Mouse (Mus musculus) hindbrain, postnatal 0 days (tissue): ENCODE results near the gene Gm10577. TPM values are rescaled to one million over a fixed set of nuclear protein-coding genes. Genes with fewer than 3 reads are reported as not detected.

ENCODE experiments used
- ATAC-seq: fragments of 200-750 bp; cut with Nextera tagmentation; 2 replicates; pipeline ENCODE4 v1.8.0; 2017; ENCODE audit warnings: mild to moderate bottlenecking, moderate TSS enrichment, moderate library complexity
- DNase-seq: peaks from one replicate; pipeline ENCODE4 v3.0.0-alpha.2; 2015; ENCODE audit warnings: low spot score
- H3K27ac ChIP-seq: fragments of 300-500 bp; sonication (generic); 2 replicates; pipeline ENCODE4 v1.5.1; 2014; ENCODE audit warnings: mild to moderate bottlenecking
- H3K27me3 ChIP-seq: fragments of 300-500 bp; sonication (generic); 2 replicates; pipeline ENCODE4 v1.6.1; 2014; ENCODE audit warnings: low read length, mixed read lengths; ENCODE audit not compliant: insufficient read depth
- H3K36me3 ChIP-seq: fragments of 300-500 bp; sonication (generic); 2 replicates; pipeline ENCODE4 v1.6.1; 2014; ENCODE audit warnings: low read length, mixed read lengths; ENCODE audit not compliant: insufficient read depth
- H3K4me1 ChIP-seq: fragments of 300-500 bp; sonication (generic); 2 replicates; pipeline ENCODE4 v1.6.1; 2014; ENCODE audit warnings: antibody characterized with exemption, low read length, mixed read lengths; ENCODE audit not compliant: insufficient read depth
- H3K4me2 ChIP-seq: fragments of 300-500 bp; sonication (generic); 2 replicates; pipeline ENCODE4 v1.6.1; 2014; ENCODE audit warnings: low read depth, mild to moderate bottlenecking, low read length, moderate library complexity, mixed read lengths
- H3K4me3 ChIP-seq: fragments of 300-500 bp; sonication (generic); 2 replicates; pipeline ENCODE4 v1.5.1; 2014; ENCODE audit warnings: low read length
- H3K9ac ChIP-seq: fragments of 300-500 bp; sonication (generic); replicated peaks from 2 replicates; pipeline ENCODE4 v1.6.1; 2014; ENCODE audit warnings: mild to moderate bottlenecking, low read length, moderate library complexity, mixed read lengths
- H3K9me3 ChIP-seq: fragments of 300-500 bp; sonication (generic); 2 replicates; pipeline ENCODE4 v1.6.1; 2016; ENCODE audit warnings: low read length, mixed read lengths
- CTCF ChIP-seq: IDR thresholded peaks from 2 replicates; pipeline ENCODE4 v1.5.1; 2016; ENCODE audit warnings: antibody characterized with exemption, control low read depth, low read depth
- WGBS: fragments of 180-500 bp; shearing (Covaris S2); extraction: QIAGEN DNeasy Blood & Tissue Kit; methylation state at CpG from one replicate; pipeline ENCODE4 v1.1.7; 2014; 5-methylcytosine and 5-hydroxymethylcytosine counted together
- polyA plus RNA-seq: library from polyadenylated mRNA; unstranded; fragments of >200 nt; fragmentation: Nextera tagmentation; extraction: Ambion mirVana; gene quantifications from 2 replicates; pipeline ENCODE4 v1.2.1, GENCODE M21; 2015
- total RNA-seq: library from RNA; depleted of rRNA; stranded (reverse); fragments of >200 nt; gene quantifications from 2 replicates; pipeline ENCODE4 v1.2.3, GENCODE M21; 2014; rRNA removed

Gm10577 gene
- total and polyA plus RNA-seq, 2 experiments from 2014 or later, result not detected

GRCm38 (mm10) chr4:100988231-100988799 is 32.2 kb downstream of the Gm10577 start:
- H3K9me3 ChIP-seq, result no peaks in the 10 kb centered on the region
- no peaks in the 10 kb centered on the region for H3K27me3 ChIP-seq
- no peaks in the 10 kb centered on the region for H3K4me1 ChIP-seq
- DNase-seq, result peak; percentile 78
- H3K27ac ChIP-seq, result no peak overlapping the region
- peak; percentile 76 for TF ChIP-seq CTCF
- no peak for ATAC-seq
- H3K36me3 ChIP-seq, result peaks cover 7% of the 10 kb centered on the region; the same call in 1 of the 2 replicates
- no peak overlapping the region for H3K4me2 ChIP-seq
- no peak overlapping the region for H3K4me3 ChIP-seq
- WGBS, result 70% methylated on average over 8 of the region's 8 CpGs
- no peak overlapping the region for H3K9ac ChIP-seq

- Histone ChIP-seq H3K27ac (no peak overlapping the region), H3K27me3 (no peaks in the 10 kb centered on the region), H3K9ac (no peak overlapping the region), H3K9me3 (no peaks in the 10 kb centered on the region), H3K36me3 (peaks cover 7% of the 10 kb centered on the region; the same call in 1 of the 2 replicates), H3K4me3 (no peak overlapping the region), H3K4me1 (no peaks in the 10 kb centered on the region), H3K4me2 (no peak overlapping the region)
- DNase-seq (no peak), ATAC-seq (no peak)
- TF ChIP-seq CTCF, result peak; percentile 23; the same call in 1 of the 2 replicates
- 80% methylated on average over 1 of the region's 1 CpGs for WGBS
These were observed 33.3 kb downstream of the Gm10577 start for GRCm38 (mm10) chr4:100987187-100987586.

GRCm38 (mm10) chr4:100977522-100977921 is 43.0 kb downstream of the Gm10577 start:
- Histone ChIP-seq H3K9ac (no peak overlapping the region), H3K27ac (no peak overlapping the region), H3K36me3 (0 out of 2 replicates have a peak, but pooled peaks cover 4% of the 10 kb centered on the region), H3K4me1 (no peaks in the 10 kb centered on the region; the same call in 1 of the 2 replicates), H3K4me2 (no peak overlapping the region), H3K4me3 (no peak overlapping the region), H3K27me3 (no peaks in the 10 kb centered on the region), H3K9me3 (no peaks in the 10 kb centered on the region)
- TF ChIP-seq CTCF, result peak; percentile 44; the same call in 1 of the 2 replicates
- ATAC-seq, result no peak
- 84% methylated on average over 7 of the region's 7 CpGs for WGBS
- no peak for DNase-seq

GRCm38 (mm10) chr4:100974455-100975035 is 46.0 kb downstream of the Gm10577 start:
- peak; percentile 69 for DNase-seq
- peak; percentile 40; the same call in 1 of the 2 replicates for TF ChIP-seq CTCF
- Histone ChIP-seq H3K36me3 (0 out of 2 replicates have a peak, but pooled peaks cover 2% of the 10 kb centered on the region), H3K4me2 (no peak overlapping the region), H3K27ac (peak overlapping the region; percentile 64; the same call in 1 of the 2 replicates), H3K4me1 (no peaks in the 10 kb centered on the region; the same call in 1 of the 2 replicates), H3K9ac (no peak overlapping the region), H3K27me3 (no peaks in the 10 kb centered on the region), H3K9me3 (no peaks in the 10 kb centered on the region), H3K4me3 (no peak overlapping the region)
- WGBS, result 22% methylated on average over 14 of the region's 14 CpGs
- peak; percentile 76 for ATAC-seq

- Histone ChIP-seq H3K27me3 (no peaks in the 10 kb centered on the region), H3K4me1 (no peaks in the 10 kb centered on the region; the same call in 1 of the 2 replicates), H3K36me3 (0 out of 2 replicates have a peak, but pooled peaks cover 8% of the 10 kb centered on the region), H3K9me3 (no peaks in the 10 kb centered on the region), H3K9ac (no peak overlapping the region), H3K4me3 (no peak overlapping the region), H3K27ac (peak overlapping the region; percentile 64; the same call in 1 of the 2 replicates), H3K4me2 (no peak overlapping the region)
- TF ChIP-seq CTCF, result no peak
- 17% methylated on average over 16 of the region's 16 CpGs for WGBS
- ATAC-seq (peak; percentile 95), DNase-seq (peak; percentile 75)
These were observed 46.6 kb downstream of the Gm10577 start for GRCm38 (mm10) chr4:100973641-100974454.

Other genes starting within 250 kb of the Gm10577 start
- gene Cachd1, start 244.0 kb downstream of the Gm10577 start, total RNA-seq, result 30.3 and 30.9 TPM in 2 replicates
- gene Cachd1, start 244.0 kb downstream of the Gm10577 start, polyA plus RNA-seq, result 14.6 and 15.3 TPM in 2 replicates
- gene Raver2, start 48.3 kb upstream of the Gm10577 start, total RNA-seq, result 18.9 and 20.2 TPM in 2 replicates
- gene Raver2, start 48.3 kb upstream of the Gm10577 start, polyA plus RNA-seq, result 5.3 and 6.6 TPM in 2 replicates
- gene Jak1, start 244.6 kb upstream of the Gm10577 start, total RNA-seq, result 63.1 and 79.4 TPM in 2 replicates
- gene Jak1, start 244.6 kb upstream of the Gm10577 start, polyA plus RNA-seq, result 106 and 112 TPM in 2 replicates